9 mouse cellular contexts compared by ENCODE assay signal in genomic region chr6:42257303-42257863, GRCm38 (mm10). TPM values are rescaled to one million over a fixed set of nuclear protein-coding genes. Genes with fewer than 3 reads are reported as not detected.
DNase-seq lines count a peak whose midpoint lies in the region; ATAC-seq lines count a peak whose summit lies in the region.
"Had no signal": no experiment of that assay in that cellular context is flagged by ENCODE, and none has a peak within 500 bp of the region (broad histone marks: within the 10 kb centered on the region; RNA-seq: fewer than 3 reads in every experiment).

No protein-coding gene starts in this region.

- H3K9ac ChIP-seq in forebrain, embryonic 13.5 days, result no peak overlapping the region
- H3K9ac ChIP-seq in hindbrain, embryonic 11.5 days (ENCODE audit: low read depth, low read length), result no peak overlapping the region

- no peaks in the 10 kb centered on the region for H3K36me3 ChIP-seq in forebrain, embryonic 13.5 days (ENCODE audit: poor library complexity, severe bottlenecking)
- no peaks in the 10 kb centered on the region for H3K36me3 ChIP-seq in hindbrain, embryonic 11.5 days (ENCODE audit: control insufficient read depth, insufficient read depth, low read length)

- no peak overlapping the region for H3K4me3 ChIP-seq in forebrain, embryonic 13.5 days
- H3K4me3 ChIP-seq in hindbrain, embryonic 11.5 days (ENCODE audit: low read depth, low read length), result no peak overlapping the region

- no peak overlapping the region for H3K27ac ChIP-seq in forebrain, embryonic 13.5 days
- H3K27ac ChIP-seq in hindbrain, embryonic 11.5 days (ENCODE audit: low read depth, low read length), result no peak overlapping the region

- H3K27me3 ChIP-seq in forebrain, embryonic 13.5 days, result no peaks in the 10 kb centered on the region
- H3K27me3 ChIP-seq in hindbrain, embryonic 11.5 days (ENCODE audit: control insufficient read depth, insufficient read depth, low read length), result no peaks in the 10 kb centered on the region

- no peak overlapping the region for H3K4me2 ChIP-seq in forebrain, embryonic 13.5 days
- H3K4me2 ChIP-seq in hindbrain, embryonic 11.5 days (replicated peaks; ENCODE audit: low read depth, low read length), result no peak overlapping the region

- H3K9me3 ChIP-seq in forebrain, embryonic 13.5 days (replicated peaks), result no peaks in the 10 kb centered on the region
- no peaks in the 10 kb centered on the region for H3K9me3 ChIP-seq in hindbrain, embryonic 11.5 days (ENCODE audit: control insufficient read depth, low read length)

- no peaks in the 10 kb centered on the region for H3K4me1 ChIP-seq in forebrain, embryonic 13.5 days
- H3K4me1 ChIP-seq in hindbrain, embryonic 11.5 days (replicated peaks; ENCODE audit: control insufficient read depth, insufficient read depth, low read length), result no peaks in the 10 kb centered on the region

- peak; percentile 91 for ATAC-seq in frontal cortex, adult (ENCODE audit: low TSS enrichment)
- peak; percentile 58 for ATAC-seq in forebrain, embryonic 13.5 days
- ATAC-seq in hindbrain, embryonic 11.5 days (ENCODE audit: low FRiP score), result peak; percentile 70
- ATAC-seq in megakaryocyte progenitor cell, adult 5-6 weeks (replicated peaks; ENCODE audit: poor library complexity), result peak; percentile 99

- WGBS in forebrain, embryonic 13.5 days, result 19% methylated on average over 11 of the region's 11 CpGs
- 20% methylated on average over 11 of the region's 11 CpGs for WGBS in hindbrain, embryonic 11.5 days

- no peak for DNase-seq in frontal cortex, postnatal 25 days (ENCODE audit: low spot score in 2 of 2)
- DNase-seq in c-Kit-negative CD71-positive TER-119-positive erythroid progenitor cells, embryonic 14.5 days (ENCODE audit: low read depth, low spot score), result peak; percentile 40
- peak; percentile 58 for DNase-seq in hindbrain, embryonic 11.5 days (ENCODE audit: low spot score)
- DNase-seq in layer of hippocampus, postnatal 14 days (ENCODE audit: low spot score in 2 of 2), result peak; percentile 34 to 48
- peak; percentile 37 for DNase-seq in spleen, adult 12 weeks (ENCODE audit: low spot score)

RNA-seq across cellular contexts. Expression of gene Tmem139, which starts 4.4 kb away (rescaled TPM):
- polyA plus RNA-seq in forebrain, embryonic 13.5 days (2015; fragmentation: Nextera tagmentation; extraction: Ambion mirVana), result 0.19 TPM in 1 of 2 replicates, not detected in the other
- polyA plus RNA-seq in hindbrain, embryonic 11.5 days (2014; fragmentation: Nextera tagmentation; extraction: Ambion mirVana), result 0.63 and 0.86 TPM in 2 replicates
- total RNA-seq in layer of hippocampus, postnatal 14 days (2021), result not detected
- not detected in 2 replicates for total RNA-seq in megakaryocyte progenitor cell, adult 5-6 weeks (2015)
- not detected in 2 replicates for total RNA-seq in megakaryocyte progenitor cell, adult 5-6 weeks (2017)
- total RNA-seq: left cerebral cortex, postnatal 10 days had no signal

RNA-seq across cellular contexts. Expression of gene Casp2, which starts 7.4 kb away (rescaled TPM):
- 62.7 and 73.9 TPM in 2 replicates for polyA plus RNA-seq in forebrain, embryonic 13.5 days (2015; fragmentation: Nextera tagmentation; extraction: Ambion mirVana)
- 59.7 and 67.8 TPM in 2 replicates for polyA plus RNA-seq in hindbrain, embryonic 11.5 days (2014; fragmentation: Nextera tagmentation; extraction: Ambion mirVana)
- 10 to 100 TPM; 19.2 to 20.8 TPM for total RNA-seq in layer of hippocampus, postnatal 14 days (2021)
- 68.5 and 72.1 TPM in 2 replicates for total RNA-seq in megakaryocyte progenitor cell, adult 5-6 weeks (2015)
- total RNA-seq in megakaryocyte progenitor cell, adult 5-6 weeks (2017), result 54.7 and 58.5 TPM in 2 replicates

RNA-seq across cellular contexts. Expression of gene Gstk1, which starts 11.6 kb away (rescaled TPM):
- 13.2 and 14.8 TPM in 2 replicates for polyA plus RNA-seq in forebrain, embryonic 13.5 days (2015; fragmentation: Nextera tagmentation; extraction: Ambion mirVana)
- polyA plus RNA-seq in hindbrain, embryonic 11.5 days (2014; fragmentation: Nextera tagmentation; extraction: Ambion mirVana), result 15.7 and 20.2 TPM in 2 replicates
- 1 to 10 TPM; 8.6 to 8.9 TPM for total RNA-seq in layer of hippocampus, postnatal 14 days (2021)
- 14.8 and 15.8 TPM in 2 replicates for total RNA-seq in megakaryocyte progenitor cell, adult 5-6 weeks (2015)
- 4.0 and 5.3 TPM in 2 replicates for total RNA-seq in megakaryocyte progenitor cell, adult 5-6 weeks (2017)

RNA-seq across cellular contexts. Expression of gene Clcn1, which starts 29.1 kb away (rescaled TPM):
- polyA plus RNA-seq in forebrain, embryonic 13.5 days (2015; fragmentation: Nextera tagmentation; extraction: Ambion mirVana), result 1.3 and 2.0 TPM in 2 replicates
- 1.4 and 1.5 TPM in 2 replicates for polyA plus RNA-seq in hindbrain, embryonic 11.5 days (2014; fragmentation: Nextera tagmentation; extraction: Ambion mirVana)
- total RNA-seq in layer of hippocampus, postnatal 14 days (2021), result 1 to 10 TPM; 2.7 to 3.7 TPM
- total RNA-seq in megakaryocyte progenitor cell, adult 5-6 weeks (2015), result 0.12 TPM in 1 of 2 replicates, not detected in the other
- total RNA-seq in megakaryocyte progenitor cell, adult 5-6 weeks (2017), result not detected in 2 replicates

RNA-seq across cellular contexts. Expression of gene Tas2r144, which starts 42.3 kb away (rescaled TPM):
- not detected in 2 replicates for polyA plus RNA-seq in forebrain, embryonic 13.5 days (2015; fragmentation: Nextera tagmentation; extraction: Ambion mirVana)
- not detected in 2 replicates for polyA plus RNA-seq in hindbrain, embryonic 11.5 days (2014; fragmentation: Nextera tagmentation; extraction: Ambion mirVana)
- not detected for total RNA-seq in layer of hippocampus, postnatal 14 days (2021)
- total RNA-seq in megakaryocyte progenitor cell, adult 5-6 weeks (2015), result not detected in 2 replicates
- total RNA-seq in megakaryocyte progenitor cell, adult 5-6 weeks (2017), result not detected in 2 replicates
- total RNA-seq: left cerebral cortex, postnatal 10 days had no signal

Comparison
In these comparisons a context has a peak if more than half of its experiments do, and no peak if none do; other contexts are left out.
1. DNase-seq: peak in c-Kit-negative CD71-positive TER-119-positive erythroid progenitor cells, embryonic 14.5 days (single experiment), hindbrain, embryonic 11.5 days (single experiment), layer of hippocampus, postnatal 14 days (2 of 2) and spleen, adult 12 weeks (single experiment); none in frontal cortex, postnatal 25 days (0 of 2).
2. Peak in every context shown above with its lines, with median percentiles within 50 percentile points of each other: ATAC-seq.